Mouse (Mus musculus) C2C12 (cell line): ENCODE data around the gene Dpf3.

Experiments
- CEBPB ChIP-seq: IDR thresholded peaks from one replicate; pipeline ENCODE4 v1.6.1; 2011; ENCODE audit warnings: low read depth, mild to moderate bottlenecking, control low read depth, moderate library complexity
- CTCF ChIP-seq: IDR thresholded peaks from one replicate; pipeline ENCODE4 v1.5.1; 2011; ENCODE audit not compliant: control insufficient read depth, insufficient read depth, insufficient read length
- MAX ChIP-seq: IDR thresholded peaks from one replicate; pipeline ENCODE4 v1.6.1; 2011; ENCODE audit warnings: mild to moderate bottlenecking, control low read depth
- MYOD1 ChIP-seq: IDR thresholded peaks from one replicate; pipeline ENCODE4 v1.6.1; 2011; ENCODE audit warnings: low read depth; ENCODE audit not compliant: control insufficient read depth, insufficient read length
- MYOG ChIP-seq: IDR thresholded peaks from one replicate; pipeline ENCODE4 v1.6.1; 2011; ENCODE audit not compliant: control insufficient read depth, insufficient read length; ENCODE audit errors: extremely low read depth
- USF1 ChIP-seq: IDR thresholded peaks from one replicate; pipeline ENCODE4 v1.6.1; 2011; ENCODE audit warnings: low read depth, mild to moderate bottlenecking, control low read depth, moderate library complexity

DNA sequence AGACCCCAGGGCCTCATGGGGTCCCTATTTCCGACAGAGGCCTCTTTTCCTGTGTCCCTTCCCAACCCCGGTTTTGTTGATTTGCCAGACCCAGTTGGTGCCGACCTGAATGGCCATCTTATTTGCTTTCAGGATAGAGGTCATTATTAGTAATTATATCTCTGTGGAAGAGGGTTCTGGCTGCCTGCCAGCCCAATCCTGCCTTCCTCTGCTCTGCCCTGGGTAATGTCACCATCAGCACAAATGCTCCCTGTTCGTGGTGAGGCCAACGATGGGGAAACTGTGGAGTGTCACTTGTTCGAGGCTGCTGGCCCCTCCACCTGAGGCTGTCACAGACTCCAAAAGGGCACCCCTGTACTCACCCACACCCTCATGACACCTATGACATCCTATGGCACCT is 278.1 kb downstream of the Dpf3 start:
- TF ChIP-seq CEBPB = no peak
- no peak for TF ChIP-seq CTCF
- TF ChIP-seq MYOD1 = no peak
- no peak for TF ChIP-seq MYOG
- no peak for TF ChIP-seq MAX
- TF ChIP-seq USF1 = no peak
